Mouse (Mus musculus) bone marrow macrophage, adult 2 months (primary cell): Measurements from ENCODE around the gene Vgll4.

Experiments used
- CTCF ChIP-seq: IDR thresholded peaks from 2 replicates; pipeline ENCODE4 v1.5.1; 2012; ENCODE audit warnings: low read depth, mild to moderate bottlenecking, low read length, moderate library complexity
- POLR2A ChIP-seq: IDR thresholded peaks from 2 replicates; pipeline ENCODE4 v1.6.1; 2012; ENCODE audit warnings: mild to moderate bottlenecking, low read depth, low read length, borderline replicate concordance

DNA sequence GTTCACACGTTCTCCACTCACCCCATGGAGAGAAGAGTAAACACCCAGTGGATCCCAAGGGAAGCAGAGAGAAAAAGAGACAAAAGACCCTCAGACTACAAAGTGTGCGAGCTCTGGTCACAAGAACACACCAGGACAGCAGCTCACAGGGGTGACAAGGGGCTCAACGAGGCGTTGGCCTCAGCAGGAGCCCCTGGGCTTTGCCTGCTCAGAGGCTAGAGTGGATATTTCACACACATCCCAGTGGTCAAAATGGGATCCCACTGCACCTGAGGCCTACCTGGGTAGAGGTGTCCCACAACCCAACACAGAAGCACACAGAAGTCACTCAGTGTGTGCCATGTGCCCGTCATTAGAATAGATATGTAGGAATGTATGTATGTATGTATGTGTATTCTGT lies 84.7 kb downstream of the Vgll4 start:
- TF ChIP-seq CTCF (no peak), POLR2A (no peak)
